13 mouse cellular contexts compared by ENCODE assay signal in the genomic region with DNA sequence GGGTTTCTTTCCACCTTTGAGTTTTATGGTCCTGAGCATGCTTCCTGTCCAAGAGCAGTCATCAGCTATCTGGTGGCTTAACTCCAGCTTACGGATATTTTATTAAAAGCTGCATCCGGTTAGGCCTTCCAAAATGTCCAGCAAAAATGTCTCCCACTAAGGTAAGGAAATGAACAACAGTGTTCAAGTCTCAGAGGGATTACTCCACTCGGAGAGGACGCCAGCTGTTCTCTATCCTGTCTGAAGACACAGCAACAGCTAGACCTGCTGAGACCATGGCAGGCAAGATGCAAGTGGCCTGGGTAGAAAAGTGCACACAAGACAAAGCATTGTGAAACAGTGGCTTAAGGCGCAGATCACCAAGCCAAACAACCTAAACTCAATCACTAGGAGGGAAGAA.
DNase-seq lines count a peak whose midpoint lies in the region; ATAC-seq lines count a peak whose summit lies in the region.
"Had no signal": no experiment of that assay in that cellular context is flagged by ENCODE, and none has a peak within 500 bp of the region (broad histone marks: within the 10 kb centered on the region; RNA-seq: fewer than 3 reads in every experiment).

No protein-coding gene starts in this region.

- no peaks in the 10 kb centered on the region for H3K36me3 ChIP-seq in heart, embryonic 11.5 days (ENCODE audit: control insufficient read depth, insufficient read depth, low read length)
- H3K36me3 ChIP-seq in kidney, embryonic 14.5 days (ENCODE audit: control insufficient read depth, insufficient read depth, low read length), result no peaks in the 10 kb centered on the region
- H3K36me3 ChIP-seq: embryonic facial prominence, embryonic 12.5 days had no signal

- no peak overlapping the region for H3K27ac ChIP-seq in heart, embryonic 11.5 days (ENCODE audit: low read depth, low read length)
- H3K27ac ChIP-seq in kidney, embryonic 14.5 days (ENCODE audit: low read depth, low read length), result no peak overlapping the region; the same call in 1 of the 2 replicates
- H3K27ac ChIP-seq: embryonic facial prominence, embryonic 12.5 days had no signal

- peaks cover 3% of the 10 kb centered on the region; the same call in 1 of the 2 replicates for H3K4me1 ChIP-seq in heart, embryonic 11.5 days (ENCODE audit: control insufficient read depth, insufficient read depth, low read length)
- H3K4me1 ChIP-seq in kidney, embryonic 14.5 days (ENCODE audit: control insufficient read depth, insufficient read depth, low read length), result peaks cover 7% of the 10 kb centered on the region; the same call in 1 of the 2 replicates

- no peaks in the 10 kb centered on the region for H3K9me3 ChIP-seq in heart, embryonic 11.5 days (replicated peaks; ENCODE audit: control insufficient read depth, low read length)
- H3K9me3 ChIP-seq in kidney, embryonic 14.5 days (ENCODE audit: control insufficient read depth, low read length), result no peaks in the 10 kb centered on the region
- H3K9me3 ChIP-seq: embryonic facial prominence, embryonic 12.5 days had no signal

- no peaks in the 10 kb centered on the region for H3K27me3 ChIP-seq in heart, embryonic 11.5 days (ENCODE audit: control insufficient read depth, insufficient read depth, low read length)
- H3K27me3 ChIP-seq in kidney, embryonic 14.5 days (ENCODE audit: control insufficient read depth, insufficient read depth, low read length), result no peaks in the 10 kb centered on the region
- H3K27me3 ChIP-seq: embryonic facial prominence, embryonic 12.5 days had no signal

- ATAC-seq in heart, embryonic 11.5 days (replicated peaks; ENCODE audit: insufficient number of reproducible peaks, low FRiP score, low TSS enrichment), result no peak
- peak; percentile 53; the same call in 1 of the 2 replicates for ATAC-seq in kidney, embryonic 14.5 days (ENCODE audit: low FRiP score, low TSS enrichment)
- ATAC-seq: inflammation-experienced regulatory T-cells, adult 6 months; lung, postnatal 0 days had no signal

- peak; percentile 46 to 79 for DNase-seq in heart, adult 18-20 months
- DNase-seq in heart, postnatal 10 days, result peak; percentile 58 to 60
- DNase-seq in skeletal muscle tissue, adult 2 months (ENCODE audit: low read depth, low spot score), result peak; percentile 6
- no peak for DNase-seq in cerebellum, postnatal 36 days
- DNase-seq in thymus, postnatal 14 days, result no peak
- no peak for DNase-seq in thymus, adult 18-20 months
- DNase-seq: adrenal gland, postnatal 25 days; cerebellum, adult 18-20 months had no signal

- H3K4me2 ChIP-seq in heart, embryonic 11.5 days, result no peak overlapping the region
- H3K4me2 ChIP-seq in kidney, embryonic 14.5 days (replicated peaks; ENCODE audit: low read depth, low read length), result no peak overlapping the region
- H3K4me2 ChIP-seq: embryonic facial prominence, embryonic 12.5 days had no signal

- 72% methylated on average over 5 of the region's 5 CpGs for WGBS in heart, embryonic 11.5 days (ENCODE audit: insufficient replicate concordance)
- 63% methylated on average over 5 of the region's 5 CpGs for WGBS in kidney, embryonic 14.5 days

- intact Hi-C loops in heart, postnatal 10 days (cut with DNase I), result loop anchor here (10.0 kb wide), 1 partner anchor 450 kb away; no protein-coding TSS in a partner anchor

- no peak overlapping the region for H3K4me3 ChIP-seq in heart, embryonic 11.5 days (ENCODE audit: low read depth, low read length)
- H3K4me3 ChIP-seq in kidney, embryonic 14.5 days (ENCODE audit: low read length), result no peak overlapping the region
- H3K4me3 ChIP-seq: embryonic facial prominence, embryonic 12.5 days had no signal

- H3K9ac ChIP-seq in heart, embryonic 11.5 days (ENCODE audit: low read depth, low read length), result no peak overlapping the region
- H3K9ac ChIP-seq in kidney, embryonic 14.5 days (ENCODE audit: low read depth, low read length), result no peak overlapping the region
- H3K9ac ChIP-seq: embryonic facial prominence, embryonic 12.5 days had no signal

Comparison
In these comparisons a context has a peak if more than half of its experiments do, and no peak if none do; other contexts are left out.
1. DNase-seq: peak in heart, adult 18-20 months (2 of 2), heart, postnatal 10 days (2 of 2) and skeletal muscle tissue, adult 2 months (single experiment); none in cerebellum, postnatal 36 days (0 of 2), thymus, postnatal 14 days (single experiment) and thymus, adult 18-20 months (0 of 2).